Mouse (Mus musculus) midbrain, postnatal 0 days (tissue): ENCODE results near the gene Cdh13. TPM values are rescaled to one million over a fixed set of nuclear protein-coding genes. Genes with fewer than 3 reads are reported as not detected.

Experiments used
- ATAC-seq: fragments of 200-750 bp; cut with Nextera tagmentation; 2 replicates; pipeline ENCODE4 v1.8.0; 2017; ENCODE audit warnings: moderate number of reproducible peaks, mild to moderate bottlenecking, moderate TSS enrichment, moderate library complexity; ENCODE audit not compliant: low FRiP score
- DNase-seq: peaks from one replicate; pipeline ENCODE4 v3.0.0-alpha.2; 2015; ENCODE audit warnings: low spot score
- H3K27ac ChIP-seq: fragments of 300-500 bp; sonication (generic); 2 replicates; pipeline ENCODE4 v1.5.1; 2014; ENCODE audit warnings: low read depth, mild to moderate bottlenecking, low read length, mixed read lengths
- H3K27me3 ChIP-seq: fragments of 300-500 bp; sonication (generic); 2 replicates; pipeline ENCODE4 v1.6.1; 2014; ENCODE audit warnings: low read length, control low read depth, mixed read lengths; ENCODE audit not compliant: insufficient read depth
- H3K36me3 ChIP-seq: fragments of 300-500 bp; sonication (generic); 2 replicates; pipeline ENCODE4 v1.6.1; 2014; ENCODE audit warnings: low read length, control low read depth, mixed read lengths; ENCODE audit not compliant: insufficient read depth
- H3K4me1 ChIP-seq: fragments of 300-500 bp; sonication (generic); 2 replicates; pipeline ENCODE4 v1.6.1; 2014; ENCODE audit warnings: mild to moderate bottlenecking, control low read depth, antibody characterized with exemption, low read length, mixed read lengths; ENCODE audit not compliant: insufficient read depth
- H3K4me2 ChIP-seq: fragments of 300-500 bp; sonication (generic); 2 replicates; pipeline ENCODE4 v1.6.1; 2014; ENCODE audit warnings: low read depth, mild to moderate bottlenecking, low read length, mixed read lengths; ENCODE audit not compliant: poor library complexity, severe bottlenecking
- H3K4me3 ChIP-seq: fragments of 300-500 bp; sonication (generic); 2 replicates; pipeline ENCODE4 v1.5.1; 2014; ENCODE audit warnings: low read depth, mild to moderate bottlenecking, low read length, moderate library complexity
- H3K9ac ChIP-seq: fragments of 300-500 bp; sonication (generic); replicated peaks from 2 replicates; pipeline ENCODE4 v1.6.1; 2014; ENCODE audit warnings: mild to moderate bottlenecking, low read length, moderate library complexity, mixed read lengths; ENCODE audit not compliant: poor library complexity, severe bottlenecking
- H3K9me3 ChIP-seq: fragments of 300-500 bp; sonication (generic); 2 replicates; pipeline ENCODE4 v1.6.1; 2016; ENCODE audit warnings: low read length, control low read depth
- CTCF ChIP-seq: IDR thresholded peaks from 2 replicates; pipeline ENCODE4 v1.5.1; 2016; ENCODE audit warnings: antibody characterized with exemption, mild to moderate bottlenecking
- WGBS: fragments of 180-500 bp; shearing (Covaris S2); extraction: QIAGEN DNeasy Blood & Tissue Kit; methylation state at CpG from one replicate; pipeline ENCODE4 v1.1.7; 2014; 5-methylcytosine and 5-hydroxymethylcytosine counted together
- polyA plus RNA-seq: library from polyadenylated mRNA; unstranded; fragments of >200 nt; fragmentation: Nextera tagmentation; extraction: Ambion mirVana; gene quantifications from 2 replicates; pipeline ENCODE4 v1.2.1, GENCODE M21; 2015
- total RNA-seq: library from RNA; depleted of rRNA; stranded (reverse); fragments of >200 nt; gene quantifications from 2 replicates; pipeline ENCODE4 v1.2.3, GENCODE M21; 2014

The Cdh13 gene
- total and polyA plus RNA-seq, 2 experiments from 2014 or later: 199 to 203 TPM

- 74% methylated on average over 3 of the region's 3 CpGs for WGBS
- Histone ChIP-seq H3K27ac (no peak overlapping the region), H3K27me3 (no peaks in the 10 kb centered on the region), H3K9ac (no peak overlapping the region), H3K4me1 (no peaks in the 10 kb centered on the region), H3K4me2 (no peak overlapping the region), H3K36me3 (no peaks in the 10 kb centered on the region), H3K4me3 (no peak overlapping the region), H3K9me3 (no peaks in the 10 kb centered on the region)
- ATAC-seq (no peak), DNase-seq (no peak)
- TF ChIP-seq CTCF: no peak
Measured at GRCm38 (mm10) chr8:118389456-118389855, 105.9 kb downstream of the Cdh13 start.

GRCm38 (mm10) chr8:118393909-118394650, 110.5 kb downstream of the Cdh13 start:
- 74% methylated on average over 7 of the region's 7 CpGs for WGBS
- no peak for ATAC-seq
- no peak for TF ChIP-seq CTCF

GRCm38 (mm10) chr8:118395178-118395577, 111.6 kb downstream of the Cdh13 start:
- no peak for DNase-seq
- no peak for ATAC-seq
- no peak overlapping the region for H3K4me3 ChIP-seq
- H3K4me2 ChIP-seq: no peak overlapping the region
- no peak for TF ChIP-seq CTCF
- H3K9ac ChIP-seq: no peak overlapping the region
- 74% methylated on average over 4 of the region's 4 CpGs for WGBS
- H3K27me3 ChIP-seq: no peaks in the 10 kb centered on the region
- H3K4me1 ChIP-seq: no peaks in the 10 kb centered on the region
- no peaks in the 10 kb centered on the region for H3K36me3 ChIP-seq
- no peaks in the 10 kb centered on the region for H3K9me3 ChIP-seq
- no peak overlapping the region for H3K27ac ChIP-seq

More at GRCm38 (mm10) chr8:118393909-118394650, 110.5 kb downstream of the Cdh13 start:
- Histone ChIP-seq H3K27ac (no peak overlapping the region), H3K4me3 (no peak overlapping the region), H3K27me3 (no peaks in the 10 kb centered on the region), H3K9ac (no peak overlapping the region), H3K4me2 (no peak overlapping the region), H3K9me3 (no peaks in the 10 kb centered on the region), H3K4me1 (no peaks in the 10 kb centered on the region), H3K36me3 (no peaks in the 10 kb centered on the region)
- peak; percentile 30 for DNase-seq

- Histone ChIP-seq H3K27ac (no peak overlapping the region), H3K27me3 (no peaks in the 10 kb centered on the region), H3K4me2 (no peak overlapping the region), H3K36me3 (no peaks in the 10 kb centered on the region), H3K4me3 (no peak overlapping the region), H3K9ac (no peak overlapping the region), H3K4me1 (no peaks in the 10 kb centered on the region), H3K9me3 (no peaks in the 10 kb centered on the region)
- 90% methylated on average over 3 of the region's 3 CpGs for WGBS
- TF ChIP-seq CTCF: no peak
- no peak for ATAC-seq
- DNase-seq: no peak
Measured at GRCm38 (mm10) chr8:118404836-118405235, 121.3 kb downstream of the Cdh13 start.

GRCm38 (mm10) chr8:118407322-118407721, 123.8 kb downstream of the Cdh13 start:
- 78% methylated on average over 6 of the region's 6 CpGs for WGBS
- ATAC-seq: no peak
- H3K9ac ChIP-seq: no peak overlapping the region
- DNase-seq: no peak
- no peaks in the 10 kb centered on the region for H3K27me3 ChIP-seq
- no peak overlapping the region for H3K4me2 ChIP-seq
- H3K36me3 ChIP-seq: no peaks in the 10 kb centered on the region
- H3K9me3 ChIP-seq: no peaks in the 10 kb centered on the region
- TF ChIP-seq CTCF: no peak
- no peak overlapping the region for H3K27ac ChIP-seq
- H3K4me3 ChIP-seq: no peak overlapping the region
- no peaks in the 10 kb centered on the region for H3K4me1 ChIP-seq

- ATAC-seq (no peak), DNase-seq (no peak)
- no peaks in the 10 kb centered on the region for H3K9me3 ChIP-seq
- H3K36me3 ChIP-seq: no peaks in the 10 kb centered on the region
- H3K4me3 ChIP-seq: no peak overlapping the region
- WGBS: 89% methylated on average over 3 of the region's 3 CpGs
- no peak overlapping the region for H3K4me2 ChIP-seq
- no peaks in the 10 kb centered on the region for H3K27me3 ChIP-seq
- H3K27ac ChIP-seq: no peak overlapping the region
- no peaks in the 10 kb centered on the region for H3K4me1 ChIP-seq
- no peak overlapping the region for H3K9ac ChIP-seq
- no peak for TF ChIP-seq CTCF
Measured at GRCm38 (mm10) chr8:118409396-118409795, 125.9 kb downstream of the Cdh13 start.
